Mouse (Mus musculus) heart, embryonic 12.5 days (tissue): ENCODE data around the gene Cdkl4. TPM values are rescaled to one million over a fixed set of nuclear protein-coding genes. Genes with fewer than 3 reads are reported as not detected.
"Not testable (repeated sequence)": the region's sequence is repeated elsewhere in the genome, so short reads cannot be mapped to it uniquely, and the experiment has no call there.

Experiments
- ATAC-seq: fragments of 200-750 bp; cut with Nextera tagmentation; 2 replicates; pipeline ENCODE4 v1.8.0; 2017; ENCODE audit warnings: moderate TSS enrichment, moderate library complexity; ENCODE audit not compliant: insufficient number of reproducible peaks, low FRiP score
- H3K27ac ChIP-seq: fragments of 300-500 bp; sonication (generic); 2 replicates; pipeline ENCODE4 v1.5.1; 2016; ENCODE audit warnings: mild to moderate bottlenecking, moderate library complexity; ENCODE audit not compliant: poor library complexity, severe bottlenecking
- H3K27me3 ChIP-seq: fragments of 300-500 bp; sonication (generic); replicated peaks from 2 replicates; pipeline ENCODE4 v1.6.1; 2016; ENCODE audit warnings: mild to moderate bottlenecking, moderate library complexity
- H3K36me3 ChIP-seq: fragments of 300-500 bp; sonication (generic); 2 replicates; pipeline ENCODE4 v1.6.1; 2016; ENCODE audit warnings: mild to moderate bottlenecking, moderate library complexity
- H3K4me1 ChIP-seq: fragments of 300-500 bp; sonication (generic); replicated peaks from 2 replicates; pipeline ENCODE4 v1.6.1; 2016; ENCODE audit warnings: mild to moderate bottlenecking
- H3K4me2 ChIP-seq: fragments of 300-500 bp; sonication (generic); 2 replicates; pipeline ENCODE4 v1.6.1; 2016; ENCODE audit warnings: mild to moderate bottlenecking, moderate library complexity
- H3K4me3 ChIP-seq: fragments of 300-500 bp; sonication (generic); 2 replicates; pipeline ENCODE4 v1.5.1; 2016; ENCODE audit warnings: mild to moderate bottlenecking
- H3K9ac ChIP-seq: fragments of 300-500 bp; sonication (generic); 2 replicates; pipeline ENCODE4 v1.6.1; 2016; ENCODE audit warnings: mild to moderate bottlenecking, moderate library complexity
- H3K9me3 ChIP-seq: fragments of 300-500 bp; sonication (generic); replicated peaks from 2 replicates; pipeline ENCODE4 v1.6.1; 2016; ENCODE audit warnings: mild to moderate bottlenecking, moderate library complexity
- WGBS: fragments of 180-500 bp; shearing (Covaris S2); methylation state at CpG from one replicate; pipeline ENCODE4 v1.1.7; 2016; 5-methylcytosine and 5-hydroxymethylcytosine counted together
- polyA plus RNA-seq: library from polyadenylated mRNA; unstranded; fragments of >200 nt; fragmentation: Nextera tagmentation; extraction: Ambion mirVana; gene quantifications from 2 replicates; pipeline ENCODE4 v1.2.1, GENCODE M21; 2016

Cdkl4 gene
- polyA plus RNA-seq, 1 experiment from 2014 or later, result 0.14 TPM

DNA sequence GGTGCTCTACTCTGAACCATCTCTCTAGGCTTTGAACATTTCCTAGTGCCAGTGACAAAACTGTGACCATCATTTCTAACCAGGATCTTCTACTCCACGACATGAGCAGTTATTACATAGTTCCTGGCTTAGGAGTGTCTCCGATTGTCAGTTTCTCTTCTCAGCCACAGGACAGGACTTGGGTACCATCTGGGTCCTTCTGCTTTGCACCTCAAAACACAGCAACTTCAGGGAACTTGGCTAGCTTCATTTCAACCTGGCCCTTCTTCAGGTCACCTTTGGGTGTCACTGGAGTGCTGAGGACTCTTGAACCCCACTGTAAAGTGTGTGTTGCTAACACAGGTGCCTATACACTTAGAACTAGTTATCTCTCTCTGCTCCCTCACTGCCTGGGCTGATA, 30.8 kb downstream of the Cdkl4 start:
- no peak overlapping the region for H3K4me3 ChIP-seq
- no peak overlapping the region for H3K4me2 ChIP-seq
- WGBS, result 70% methylated on average over 2 of the region's 2 CpGs
- H3K27me3 ChIP-seq, result no peaks in the 10 kb centered on the region
- H3K9me3 ChIP-seq, result no peaks in the 10 kb centered on the region
- H3K36me3 ChIP-seq, result no peaks in the 10 kb centered on the region
- no peak overlapping the region for H3K9ac ChIP-seq
- ATAC-seq, result no peak
- H3K4me1 ChIP-seq, result no peaks in the 10 kb centered on the region
- no peak overlapping the region for H3K27ac ChIP-seq

DNA sequence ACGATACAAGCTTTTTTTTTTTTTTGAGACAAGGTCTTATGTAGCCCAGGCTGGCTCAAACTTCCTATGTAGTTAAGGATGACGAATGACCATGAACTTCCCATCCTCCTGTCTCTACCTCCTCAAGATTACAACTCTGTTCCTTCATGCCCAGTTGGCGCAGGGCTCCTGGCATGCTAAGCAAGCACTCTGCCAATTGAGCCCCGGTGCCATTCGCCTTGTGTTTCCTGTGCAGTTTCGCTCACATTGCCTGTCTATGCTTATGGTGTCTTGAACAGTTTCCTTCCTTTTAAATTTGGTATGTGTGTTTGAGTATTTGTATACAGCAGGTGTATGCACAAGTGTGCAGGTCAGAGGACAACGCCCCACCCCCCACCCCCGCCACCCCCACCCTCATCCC, 31.4 kb downstream of the Cdkl4 start:
- Histone ChIP-seq H3K4me3 (no peak overlapping the region), H3K4me2 (no peak overlapping the region), H3K4me1 (no peaks in the 10 kb centered on the region), H3K9ac (no peak overlapping the region), H3K36me3 (no peaks in the 10 kb centered on the region), H3K27me3 (no peaks in the 10 kb centered on the region), H3K27ac (no peak overlapping the region), H3K9me3 (no peaks in the 10 kb centered on the region)
- WGBS, result 87% methylated on average over 8 of the region's 8 CpGs
- ATAC-seq, result no peak

- H3K9me3 ChIP-seq, result no peaks in the 10 kb centered on the region
- no peak overlapping the region for H3K9ac ChIP-seq
- no peak overlapping the region for H3K4me2 ChIP-seq
- H3K36me3 ChIP-seq, result no peaks in the 10 kb centered on the region
- H3K4me1 ChIP-seq, result no peaks in the 10 kb centered on the region
- no peak overlapping the region for H3K27ac ChIP-seq
- H3K27me3 ChIP-seq, result no peaks in the 10 kb centered on the region
- WGBS, result 83% methylated on average over 20 of the region's 20 CpGs
- no peak overlapping the region for H3K4me3 ChIP-seq
- no peak for ATAC-seq
These were observed 34.0 kb downstream of the Cdkl4 start for GRCm38 (mm10) chr17:80543646-80544045.

DNA sequence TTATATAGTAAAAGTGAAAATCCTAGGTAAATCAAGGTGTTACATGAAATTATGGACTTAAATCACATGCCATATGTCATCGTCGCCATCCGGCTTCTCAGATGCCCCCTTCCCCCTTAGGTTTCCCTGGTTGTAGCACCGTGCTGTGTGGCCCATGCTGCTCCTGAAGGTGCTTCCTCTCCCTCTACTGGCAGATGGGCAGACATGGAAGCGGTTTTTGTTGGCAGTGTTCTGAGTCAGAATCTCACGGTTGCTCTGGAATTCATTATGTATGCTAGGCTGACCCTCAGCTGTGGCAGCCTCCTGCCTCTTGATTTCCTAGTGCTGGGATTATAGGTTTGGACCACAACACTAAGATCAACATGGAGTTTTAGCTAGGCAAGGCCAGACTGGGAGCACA, 40.5 kb downstream of the Cdkl4 start:
- Histone ChIP-seq H3K9me3 (no peaks in the 10 kb centered on the region), H3K9ac (no peak overlapping the region), H3K36me3 (no peaks in the 10 kb centered on the region), H3K4me3 (no peak overlapping the region), H3K27ac (no peak overlapping the region), H3K4me2 (no peak overlapping the region), H3K4me1 (no peaks in the 10 kb centered on the region), H3K27me3 (no peaks in the 10 kb centered on the region)
- ATAC-seq, result no peak
- WGBS, result 62% methylated on average over 6 of the region's 6 CpGs

- Histone ChIP-seq H3K27ac (no peak overlapping the region), H3K9me3 (no peaks in the 10 kb centered on the region), H3K4me1 (no peaks in the 10 kb centered on the region), H3K4me2 (no peak overlapping the region), H3K9ac (no peak overlapping the region), H3K27me3 (no peaks in the 10 kb centered on the region), H3K4me3 (no peak overlapping the region), H3K36me3 (no peaks in the 10 kb centered on the region)
- 55% methylated on average over 6 of the region's 6 CpGs for WGBS
- no peak for ATAC-seq
These were observed 42.0 kb downstream of the Cdkl4 start for GRCm38 (mm10) chr17:80535633-80536032.

DNA sequence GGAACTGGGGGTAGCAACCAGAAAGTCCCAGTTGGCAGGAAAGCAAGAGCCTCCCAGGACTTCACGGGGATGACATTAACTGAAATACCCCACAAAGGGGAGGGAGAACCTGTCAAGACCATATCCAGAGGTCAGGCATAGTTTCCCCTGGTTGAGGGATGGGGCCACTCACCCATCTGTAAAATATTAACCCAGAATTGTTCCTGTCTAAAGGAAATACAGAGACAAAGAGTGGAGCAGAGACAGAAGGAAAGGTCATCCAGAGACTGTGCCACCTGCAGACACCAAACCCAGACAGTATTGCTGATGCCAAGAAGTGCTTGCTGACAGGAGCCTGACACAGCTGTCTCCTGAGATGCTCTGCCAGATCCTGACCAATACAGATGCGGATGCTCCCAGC, 46.3 kb downstream of the Cdkl4 start:
- not testable (repeated sequence) for ATAC-seq, H3K4me1 ChIP-seq, H3K4me3 ChIP-seq, H3K4me2 ChIP-seq, H3K9me3 ChIP-seq, H3K27me3 ChIP-seq, H3K36me3 ChIP-seq, H3K27ac ChIP-seq, H3K9ac ChIP-seq
- 57% methylated on average over 2 of the region's 2 CpGs for WGBS

DNA sequence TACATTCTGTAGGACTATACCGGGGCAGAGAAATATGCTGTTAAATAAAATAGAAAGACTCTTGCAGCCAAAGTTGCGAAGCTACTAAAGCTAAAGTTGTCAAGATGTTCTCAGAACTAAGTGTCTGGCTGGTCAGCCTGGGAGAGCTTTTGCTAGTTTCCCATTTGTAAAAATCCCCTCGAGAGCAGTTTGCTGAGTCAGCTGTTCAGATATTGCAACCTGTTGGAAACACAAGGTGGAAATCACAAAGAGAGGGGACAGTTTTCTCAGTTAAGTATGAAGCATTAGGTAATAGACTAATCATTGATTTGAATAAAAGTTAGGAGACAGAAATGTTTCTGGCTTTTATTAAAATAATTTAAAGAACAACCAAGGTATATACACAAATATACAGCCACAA, 54.4 kb downstream of the Cdkl4 start:
- Histone ChIP-seq H3K4me1 (no peaks in the 10 kb centered on the region), H3K9ac (no peak overlapping the region), H3K9me3 (no peaks in the 10 kb centered on the region), H3K27me3 (no peaks in the 10 kb centered on the region), H3K36me3 (no peaks in the 10 kb centered on the region), H3K4me3 (no peak overlapping the region), H3K27ac (no peak overlapping the region), H3K4me2 (no peak overlapping the region)
- ATAC-seq, result no peak
- WGBS, result 82% methylated on average over 3 of the region's 3 CpGs

DNA sequence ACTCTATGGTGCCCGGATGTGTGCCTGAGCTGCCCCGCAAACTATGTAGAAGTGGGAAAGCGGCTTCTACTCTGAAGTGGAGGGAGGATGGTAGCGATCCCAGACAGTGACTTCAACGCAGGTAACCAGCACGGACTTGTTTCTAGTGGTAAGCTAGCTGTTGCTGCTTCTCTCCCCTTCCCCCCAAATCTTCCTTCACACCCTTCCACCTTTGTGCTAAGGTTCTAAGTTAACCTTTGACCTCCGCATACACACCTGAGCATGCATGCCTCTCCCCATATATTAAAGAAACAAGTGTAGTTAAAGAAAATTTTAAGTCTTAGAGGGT, 55.4 kb downstream of the Cdkl4 start:
- H3K4me1 ChIP-seq, result no peaks in the 10 kb centered on the region
- H3K4me2 ChIP-seq, result no peak overlapping the region
- H3K9ac ChIP-seq, result no peak overlapping the region
- no peaks in the 10 kb centered on the region for H3K27me3 ChIP-seq
- no peaks in the 10 kb centered on the region for H3K36me3 ChIP-seq
- no peak overlapping the region for H3K27ac ChIP-seq
- ATAC-seq, result no peak
- no peaks in the 10 kb centered on the region for H3K9me3 ChIP-seq
- no peak overlapping the region for H3K4me3 ChIP-seq
- WGBS, result 71% methylated on average over 7 of the region's 7 CpGs

- no peaks in the 10 kb centered on the region for H3K4me1 ChIP-seq
- H3K4me2 ChIP-seq, result no peak overlapping the region
- H3K9me3 ChIP-seq, result no peaks in the 10 kb centered on the region
- no peak overlapping the region for H3K9ac ChIP-seq
- no peak for ATAC-seq
- H3K27ac ChIP-seq, result no peak overlapping the region
- H3K4me3 ChIP-seq, result no peak overlapping the region
- no peaks in the 10 kb centered on the region for H3K27me3 ChIP-seq
- 67% methylated on average over 4 of the region's 4 CpGs for WGBS
- no peaks in the 10 kb centered on the region for H3K36me3 ChIP-seq
These were observed 55.9 kb downstream of the Cdkl4 start for GRCm38 (mm10) chr17:80521521-80522228.

- no peaks in the 10 kb centered on the region for H3K9me3 ChIP-seq
- WGBS, result 79% methylated on average over 8 of the region's 8 CpGs
- H3K4me3 ChIP-seq, result no peak overlapping the region
- H3K4me1 ChIP-seq, result no peaks in the 10 kb centered on the region
- no peak overlapping the region for H3K4me2 ChIP-seq
- H3K27ac ChIP-seq, result no peak overlapping the region
- no peak overlapping the region for H3K9ac ChIP-seq
- ATAC-seq, result no peak
- H3K27me3 ChIP-seq, result no peaks in the 10 kb centered on the region
- no peaks in the 10 kb centered on the region for H3K36me3 ChIP-seq
These were observed 57.1 kb downstream of the Cdkl4 start for GRCm38 (mm10) chr17:80520537-80520936.

- 90% methylated on average over 12 of the region's 12 CpGs for WGBS
- H3K9ac ChIP-seq, result no peak overlapping the region
- ATAC-seq, result no peak
- H3K4me2 ChIP-seq, result no peak overlapping the region
- H3K27ac ChIP-seq, result no peak overlapping the region
- no peaks in the 10 kb centered on the region for H3K36me3 ChIP-seq
- H3K27me3 ChIP-seq, result no peaks in the 10 kb centered on the region
- H3K4me1 ChIP-seq, result peaks cover 2% of the 10 kb centered on the region
- H3K4me3 ChIP-seq, result no peak overlapping the region
- H3K9me3 ChIP-seq, result no peaks in the 10 kb centered on the region
These were observed 58.8 kb downstream of the Cdkl4 start for GRCm38 (mm10) chr17:80518811-80519210.

GRCm38 (mm10) chr17:80517244-80517643, 60.4 kb downstream of the Cdkl4 start:
- H3K27me3 ChIP-seq, result no peaks in the 10 kb centered on the region
- no peak overlapping the region for H3K9ac ChIP-seq
- no peak overlapping the region for H3K27ac ChIP-seq
- WGBS, result 65% methylated on average over 9 of the region's 9 CpGs
- ATAC-seq, result no peak
- no peak overlapping the region for H3K4me2 ChIP-seq
- no peaks in the 10 kb centered on the region for H3K36me3 ChIP-seq
- H3K4me3 ChIP-seq, result no peak overlapping the region
- H3K9me3 ChIP-seq, result no peaks in the 10 kb centered on the region
- peaks cover 6% of the 10 kb centered on the region for H3K4me1 ChIP-seq
